In genomic region chr2:31715985-31716384, GRCm38 (mm10) we compare ENCODE assay signal across 12 mouse cellular contexts. TPM values are rescaled to one million over a fixed set of nuclear protein-coding genes. Genes with fewer than 3 reads are reported as not detected.
DNase-seq lines count a peak whose midpoint lies in the region; ATAC-seq and TF ChIP-seq lines count a peak whose summit lies in the region.
"Had no signal": no experiment of that assay in that cellular context is flagged by ENCODE, and none has a peak within 500 bp of the region (broad histone marks: within the 10 kb centered on the region; RNA-seq: fewer than 3 reads in every experiment).

No protein-coding gene starts in this region.

- no peaks in the 10 kb centered on the region for H3K27me3 ChIP-seq in heart, embryonic 14.5 days (ENCODE audit: control insufficient read depth, insufficient read depth, low read length)
- H3K27me3 ChIP-seq: embryonic facial prominence, embryonic 12.5 days; neural tube, embryonic 12.5 days had no signal

- peaks cover 8% of the 10 kb centered on the region; the same call in 1 of the 2 replicates for H3K36me3 ChIP-seq in heart, embryonic 14.5 days (ENCODE audit: control insufficient read depth, insufficient read depth, low read length)
- H3K36me3 ChIP-seq: neural tube, embryonic 12.5 days had no signal

- no peak overlapping the region for H3K9ac ChIP-seq in heart, embryonic 14.5 days (ENCODE audit: low read length)
- H3K9ac ChIP-seq: embryonic facial prominence, embryonic 12.5 days; lung, embryonic 14.5 days; neural tube, embryonic 12.5 days had no signal

- intact Hi-C loops in left cerebral cortex, postnatal 4 days (cut with DNase I) = no loop called here

- no peak for TF ChIP-seq CTCF in layer of hippocampus, adult 2 months (conservative IDR thresholded peaks at IDR 0.05)

- no peak overlapping the region for H3K4me3 ChIP-seq in heart, embryonic 14.5 days (ENCODE audit: control insufficient read depth in 1 of 2, insufficient read depth in 1 of 2, low read depth in 1 of 2, low read length in 2 of 2)
- H3K4me3 ChIP-seq in layer of hippocampus, adult 2 months = no peak overlapping the region
- H3K4me3 ChIP-seq: embryonic facial prominence, embryonic 12.5 days; neural tube, embryonic 12.5 days had no signal

- peak overlapping the region; percentile 45 to 49; a peak in 3 of 4 replicates for H3K27ac ChIP-seq in heart, embryonic 14.5 days (replicated peaks in 1 of 2; ENCODE audit: control insufficient read depth in 1 of 2, insufficient read depth in 1 of 2, low read depth in 2 of 2, low read length in 2 of 2)
- H3K27ac ChIP-seq in layer of hippocampus, adult 2 months = 0 out of 2 replicates have a peak overlapping the region, but pooled peaks have one; percentile 18
- H3K27ac ChIP-seq: embryonic facial prominence, embryonic 12.5 days; neural tube, embryonic 12.5 days had no signal

- peak; percentile 33; the same call in 1 of the 2 replicates for ATAC-seq in heart, embryonic 14.5 days (ENCODE audit: insufficient number of reproducible peaks, insufficient read depth, low FRiP score, low read depth)
- no peak for ATAC-seq in granulocyte monocyte progenitor cell, adult 5-6 weeks (replicated peaks; ENCODE audit: poor library complexity, severe bottlenecking)

- H3K4me1 ChIP-seq in heart, embryonic 14.5 days (ENCODE audit: control insufficient read depth in 2 of 2, insufficient read depth in 2 of 2, low read length in 2 of 2) = peaks cover 5 to 13% of the 10 kb centered on the region in 2 experiments; a peak in 3 of 4 replicates
- H3K4me1 ChIP-seq: embryonic facial prominence, embryonic 12.5 days; neural tube, embryonic 12.5 days had no signal

- no peaks in the 10 kb centered on the region for H3K9me3 ChIP-seq in heart, embryonic 14.5 days (ENCODE audit: control insufficient read depth, low read length)
- H3K9me3 ChIP-seq: embryonic facial prominence, embryonic 12.5 days; neural tube, embryonic 12.5 days had no signal

- 40% methylated on average over 7 of the region's 7 CpGs for WGBS in heart, embryonic 14.5 days

- no peak overlapping the region for H3K4me2 ChIP-seq in heart, embryonic 14.5 days (ENCODE audit: low read length)
- H3K4me2 ChIP-seq: embryonic facial prominence, embryonic 12.5 days; lung, embryonic 14.5 days; neural tube, embryonic 12.5 days had no signal

- DNase-seq in heart, adult 18-20 months = no peak
- DNase-seq in left cerebral cortex, adult 18-20 months (ENCODE audit: low spot score in 2 of 2) = peak; percentile 69 to 84
- no peak for DNase-seq in left cerebral cortex, postnatal 4 days
- DNase-seq in layer of hippocampus, adult 2 months (ENCODE audit: low spot score in 2 of 2) = peak; percentile 58 to 60
- DNase-seq in right cerebral cortex, postnatal 36 days (ENCODE audit: low spot score in 2 of 2) = peak; percentile 76
- DNase-seq: cerebellum, adult 11 months; lung, embryonic 14.5 days; midbrain, embryonic 14.5 days had no signal

RNA-seq across cellular contexts. Expression of gene Abl1, which starts 27.8 kb away (rescaled TPM):
- polyA plus RNA-seq in heart, embryonic 14.5 days (2014; fragmentation: Nextera tagmentation; extraction: Ambion mirVana) = 27.8 and 28.9 TPM in 2 replicates
- total RNA-seq in heart, adult 18-20 months (2021) = 10 to 100 TPM; 25.5 to 26.5 TPM
- 10 to 100 TPM; 39.2 to 39.9 TPM for total RNA-seq in left cerebral cortex, adult 18-20 months (2021)
- 10 to 100 TPM; 51.3 to 54.4 TPM for total RNA-seq in left cerebral cortex, postnatal 4 days (2021)
- total RNA-seq in layer of hippocampus, adult 2 months (2021) = 10 to 100 TPM; 44.1 to 44.7 TPM
- total RNA-seq in granulocyte monocyte progenitor cell, adult 5-6 weeks (2014; fragmentation: Nextera tagmentation) = 41.9 and 65.4 TPM in 2 replicates
- 21.0 and 24.5 TPM in 2 replicates for total RNA-seq in granulocyte monocyte progenitor cell, adult 5-6 weeks (2017)

RNA-seq across cellular contexts. Expression of gene Exosc2, which starts 45.5 kb away (rescaled TPM):
- 30.7 and 32.9 TPM in 2 replicates for polyA plus RNA-seq in heart, embryonic 14.5 days (2014; fragmentation: Nextera tagmentation; extraction: Ambion mirVana)
- total RNA-seq in heart, adult 18-20 months (2021) = 10 to 100 TPM in 1 of 2 experiments, 1 to 10 TPM in 1; 8.2 to 10.1 TPM
- total RNA-seq in left cerebral cortex, adult 18-20 months (2021) = 10 to 100 TPM; 19.5 to 24.2 TPM
- total RNA-seq in left cerebral cortex, postnatal 4 days (2021) = 10 to 100 TPM; 28.4 to 29.0 TPM
- 10 to 100 TPM; 23.2 to 25.2 TPM for total RNA-seq in layer of hippocampus, adult 2 months (2021)
- 58.1 and 68.7 TPM in 2 replicates for total RNA-seq in granulocyte monocyte progenitor cell, adult 5-6 weeks (2014; fragmentation: Nextera tagmentation)
- 59.2 and 59.7 TPM in 2 replicates for total RNA-seq in granulocyte monocyte progenitor cell, adult 5-6 weeks (2017)

Comparison
In these comparisons a context has a peak if more than half of its experiments do, and no peak if none do; other contexts are left out.
1. DNase-seq: peak in left cerebral cortex, adult 18-20 months (2 of 2), layer of hippocampus, adult 2 months (2 of 2) and right cerebral cortex, postnatal 36 days (2 of 2); none in heart, adult 18-20 months (0 of 2) and left cerebral cortex, postnatal 4 days (single experiment).